Mouse (Mus musculus) layer of hippocampus, postnatal 25 days (tissue): Measurements from ENCODE around the gene Krt42. TPM values are rescaled to one million over a fixed set of nuclear protein-coding genes. Genes with fewer than 3 reads are reported as not detected.

Source experiments
- total RNA-seq, 2 experiments: library from RNA; stranded (reverse); gene quantifications; 2 replicates each; pipeline ENCODE4 v1.2.3; 2021

The Krt42 gene
- total RNA-seq, 2 experiments from 2014 or later: not detected

Other genes with a start within 250 kb of the Krt42 start
- not detected for gene Krt33b, start 240.0 kb downstream of the Krt42 start, total RNA-seq
- gene Krt34, start 228.3 kb downstream of the Krt42 start, total RNA-seq: not detected
- gene Krt31, start 219.3 kb downstream of the Krt42 start, total RNA-seq: not detected
- gene Krt32, start 181.6 kb downstream of the Krt42 start, total RNA-seq: not detected
- gene Krt35, start 173.6 kb downstream of the Krt42 start, total RNA-seq: not detected
- gene Krt36, start 164.2 kb downstream of the Krt42 start, total RNA-seq: not detected
- gene Krt13, start 148.3 kb downstream of the Krt42 start, total RNA-seq: not detected
- under 1 TPM in 1 of 2 experiments, not detected in 1; 0.98 TPM for gene Krt15, start 133.9 kb downstream of the Krt42 start, total RNA-seq
- gene Krt19, start 121.2 kb downstream of the Krt42 start, total RNA-seq: under 1 TPM in 1 of 2 experiments, not detected in 1; 0.34 TPM
- gene Krt9, start 76.6 kb downstream of the Krt42 start, total RNA-seq: 1 to 10 TPM; 2.1 to 4.0 TPM
- gene Krt14, start 62.3 kb downstream of the Krt42 start, total RNA-seq: not detected
- gene Krt16, start 21.0 kb downstream of the Krt42 start, total RNA-seq: not detected
- gene Krt17, start 8.8 kb downstream of the Krt42 start, total RNA-seq: not detected
- gene Eif1, start 50.0 kb upstream of the Krt42 start, total RNA-seq: 100 to 1,000 TPM; 723 to 806 TPM
- not detected for gene Gast, start 64.5 kb upstream of the Krt42 start, total RNA-seq
- 100 to 1,000 TPM; 125 to 143 TPM for gene Hap1, start 86.3 kb upstream of the Krt42 start, total RNA-seq
- gene Jup, start 127.9 kb upstream of the Krt42 start, total RNA-seq: 10 to 100 TPM; 33.2 to 36.2 TPM
- gene P3h4, start 145.0 kb upstream of the Krt42 start, total RNA-seq: 1 to 10 TPM; 9.2 to 9.8 TPM
- 1 to 10 TPM; 6.8 to 7.4 TPM for gene Fkbp10, start 145.8 kb upstream of the Krt42 start, total RNA-seq
- gene Nt5c3b, start 171.9 kb upstream of the Krt42 start, total RNA-seq: 10 to 100 TPM; 50.2 to 52.4 TPM
- gene Klhl10, start 172.0 kb upstream of the Krt42 start, total RNA-seq: 1 to 10 TPM; 1.1 to 1.6 TPM
- gene Klhl11, start 202.9 kb upstream of the Krt42 start, total RNA-seq: 100 to 1,000 TPM; 106 to 113 TPM